Mouse (Mus musculus) bone marrow macrophage, adult 2 months (primary cell): ENCODE data around the gene Tmem200a.

Source experiments
- CTCF ChIP-seq: IDR thresholded peaks from 2 replicates; pipeline ENCODE4 v1.5.1; 2012; ENCODE audit warnings: low read depth, mild to moderate bottlenecking, low read length, moderate library complexity
- POLR2A ChIP-seq: IDR thresholded peaks from 2 replicates; pipeline ENCODE4 v1.6.1; 2012; ENCODE audit warnings: mild to moderate bottlenecking, low read depth, low read length, borderline replicate concordance

- no peak for TF ChIP-seq CTCF
- TF ChIP-seq POLR2A, result no peak
Measured at GRCm38 (mm10) chr10:26000893-26001292, 78.0 kb downstream of the Tmem200a start.
